Mouse (Mus musculus): ENCODE results near the gene Cgas.

The Cgas gene

DNA sequence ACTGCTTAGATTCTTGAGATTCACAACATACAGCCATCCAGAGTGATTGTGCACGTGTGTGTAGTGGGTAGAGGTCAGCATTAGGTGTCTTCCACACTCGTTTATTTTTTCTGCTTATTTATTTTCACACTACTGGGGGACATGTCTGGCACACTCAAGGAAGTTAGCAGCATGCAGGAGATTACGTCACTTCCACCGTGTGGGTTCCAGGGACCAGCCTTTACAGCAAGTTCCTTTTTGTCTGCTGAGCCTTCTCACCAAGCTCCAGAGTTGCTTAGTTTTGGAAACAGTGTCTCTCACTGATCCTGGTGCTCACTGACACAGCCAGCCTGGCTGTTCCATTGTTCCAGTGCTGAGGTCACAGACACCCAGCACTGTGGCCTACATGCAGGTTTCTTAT lies 8.3 kb upstream of the Cgas start:
- DNase-seq = no peak

- no peak for DNase-seq
These were observed 7.4 kb upstream of the Cgas start for GRCm38 (mm10) chr9:78450404-78450803.

DNA sequence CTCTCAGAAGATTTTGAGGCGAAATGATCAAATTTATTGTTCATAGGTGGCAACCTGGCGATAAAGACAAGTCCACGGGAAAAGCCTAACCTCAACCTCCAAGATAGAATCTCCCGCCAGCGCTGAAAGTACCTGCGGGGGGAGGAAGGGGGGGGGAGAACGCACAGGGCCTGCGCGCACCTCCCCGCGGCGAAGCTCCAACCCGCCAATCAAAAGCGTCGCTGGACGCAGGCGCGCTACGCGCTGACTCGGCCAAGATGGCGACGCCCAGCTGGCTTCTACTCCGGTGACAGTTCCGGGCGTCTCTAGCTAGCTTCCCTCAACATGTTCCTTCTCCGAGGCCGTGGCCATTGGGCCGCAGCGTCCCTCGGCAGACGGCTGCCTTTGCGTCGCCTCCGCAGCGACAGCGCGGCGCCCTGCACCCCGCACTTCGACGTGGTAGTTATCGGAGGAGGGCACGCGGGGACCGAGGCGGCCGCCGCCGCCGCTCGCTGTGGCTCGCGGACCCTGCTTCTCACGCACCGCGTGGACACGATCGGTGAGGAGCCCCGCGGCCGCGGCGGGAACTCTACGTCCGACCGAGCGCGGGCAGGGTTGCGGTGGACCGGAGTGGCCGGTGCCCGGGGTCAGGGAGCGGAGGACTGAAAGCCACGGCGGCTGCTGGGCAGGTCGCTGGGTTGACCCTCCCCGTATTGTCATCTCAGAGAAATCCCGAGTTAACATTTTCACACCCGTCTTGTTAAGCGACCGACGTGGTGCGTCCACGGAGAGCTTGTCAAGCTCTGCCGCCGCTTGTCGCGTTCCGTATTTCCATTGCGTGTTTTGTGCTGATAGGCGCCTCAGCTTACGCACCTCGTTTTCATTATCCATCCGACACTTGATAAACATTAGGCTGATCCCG lies 5.2 kb upstream of the Cgas start, which contains the start of the genes Mto1 and Gm17324:
TSS of gene Mto1 (plus strand) at position 236 of the 901 bp plus-strand sequence.
TSS of gene Gm17324 (minus strand) at position 814 of the 901 bp plus-strand sequence.
- peak; percentile 93 for DNase-seq

DNA sequence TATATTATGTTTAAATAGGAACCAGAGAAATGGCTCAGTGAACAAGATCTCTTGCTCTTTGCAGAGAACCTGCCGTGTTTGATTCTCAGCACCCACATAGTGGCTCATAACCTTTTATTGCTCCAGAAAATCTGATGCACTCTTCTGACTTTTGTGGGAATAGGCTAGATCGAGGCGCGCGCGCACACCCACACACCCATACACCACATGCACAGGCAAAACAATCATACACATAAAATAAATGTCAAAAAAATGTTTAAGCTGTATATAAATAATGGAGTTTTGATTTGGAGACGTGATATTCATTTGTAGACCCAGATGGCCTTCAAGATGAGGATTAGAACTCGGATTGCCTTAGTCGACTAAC lies 4.6 kb upstream of the Cgas start:
- no peak for DNase-seq

GRCm38 (mm10) chr9:78442237-78442578 lies 829 bp downstream of the Cgas start:
- DNase-seq = no peak

- DNase-seq = no peak
These were observed 3.6 kb downstream of the Cgas start for GRCm38 (mm10) chr9:78439426-78439825.

- no peak for DNase-seq
These were observed 10.6 kb downstream of the Cgas start for GRCm38 (mm10) chr9:78432471-78432870.

GRCm38 (mm10) chr9:78430486-78430885 lies 12.6 kb downstream of the Cgas start:
- DNase-seq = no peak

DNA sequence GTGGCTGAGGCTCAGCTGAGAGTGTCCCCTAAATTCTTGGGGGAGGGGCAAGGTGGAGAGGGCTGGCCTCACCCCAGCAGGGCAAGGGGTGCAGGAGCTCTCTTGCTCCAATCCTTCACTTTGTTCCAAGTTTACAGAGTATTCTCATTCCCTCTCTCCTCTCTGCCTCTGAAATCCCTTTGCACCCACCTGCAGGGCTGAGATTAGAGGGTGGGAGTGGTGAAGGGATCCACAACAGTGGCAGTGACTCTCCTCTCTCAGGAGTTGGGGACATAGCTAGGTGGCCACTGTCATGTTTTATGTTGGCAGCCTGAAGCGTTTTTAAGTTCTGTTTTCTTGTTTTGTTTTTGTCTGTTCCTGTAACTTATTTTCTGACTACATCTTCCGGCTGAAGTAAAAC lies 13.5 kb downstream of the Cgas start:
- no peak for DNase-seq

DNA sequence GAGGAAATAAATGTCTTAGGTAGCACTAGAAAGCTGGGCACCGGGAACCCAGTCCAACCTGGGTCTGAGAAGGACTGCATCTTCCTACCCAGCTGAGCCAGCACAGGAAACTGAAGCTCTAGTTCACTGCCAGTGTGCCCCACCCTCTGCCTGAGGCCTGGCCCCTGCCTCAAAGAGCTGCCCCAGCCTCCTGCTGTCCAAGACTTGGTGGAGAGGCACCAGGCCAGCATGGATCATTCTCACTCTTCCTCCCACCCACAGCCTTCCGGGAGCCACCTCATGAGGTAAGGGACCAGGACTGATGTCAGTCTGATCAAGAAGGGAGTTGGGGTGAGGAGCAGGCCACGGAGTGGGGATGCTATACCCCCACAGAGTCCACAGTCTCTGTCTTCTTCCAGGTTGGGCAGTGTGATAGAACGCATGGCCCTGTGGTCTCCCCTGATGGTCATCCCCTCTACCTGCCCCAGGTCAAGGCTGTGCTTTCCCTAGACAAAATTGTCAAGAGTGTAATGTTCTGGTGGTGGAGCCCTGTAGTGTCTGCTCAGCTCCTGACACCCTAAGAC lies 14.1 kb downstream of the Cgas start:
- DNase-seq = no peak

DNA sequence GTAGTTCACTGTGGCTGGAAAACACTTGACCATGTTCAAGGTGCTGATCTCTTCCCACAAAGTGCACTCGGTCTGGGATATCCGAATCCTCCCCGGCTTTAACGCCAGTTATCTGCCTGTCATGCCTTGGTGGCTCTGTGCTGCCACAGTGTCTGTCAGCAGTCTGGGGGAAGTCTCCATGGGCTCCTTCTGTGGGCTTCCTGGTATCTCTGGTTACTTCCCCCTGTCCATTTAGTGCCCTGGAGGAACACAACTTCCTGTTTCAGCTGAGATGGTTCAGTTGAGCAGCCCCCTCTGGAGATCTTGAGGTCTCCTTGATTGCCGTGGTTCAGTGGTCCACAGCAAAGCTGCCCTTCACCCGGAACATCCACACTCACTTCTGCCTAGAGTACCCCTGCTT lies 14.9 kb downstream of the Cgas start:
- no peak for DNase-seq

DNA sequence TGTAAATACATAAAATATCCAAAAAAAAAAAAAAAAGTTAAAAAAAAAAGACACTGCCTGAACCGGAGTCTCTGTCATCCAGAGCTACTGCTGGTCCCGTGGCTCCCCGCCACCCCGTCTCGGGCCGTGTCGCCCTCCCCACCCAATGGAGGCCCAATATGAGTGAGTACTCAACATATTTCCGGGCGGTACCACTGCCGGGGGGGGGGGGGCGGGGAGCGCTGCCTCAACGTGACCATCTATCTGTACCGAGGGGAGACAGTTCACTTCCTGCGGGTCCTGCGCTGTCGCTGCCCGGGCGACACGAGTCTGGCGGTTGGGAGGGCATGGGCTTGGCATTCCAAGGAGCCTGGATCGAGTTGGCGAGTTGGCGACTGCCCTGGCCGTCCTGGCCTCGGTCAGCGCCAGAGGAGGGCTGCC lies 15.7 kb downstream of the Cgas start:
- DNase-seq = no peak

- DNase-seq = no peak
These were observed 41.4 kb downstream of the Cgas start for GRCm38 (mm10) chr9:78401596-78401995.

DNA sequence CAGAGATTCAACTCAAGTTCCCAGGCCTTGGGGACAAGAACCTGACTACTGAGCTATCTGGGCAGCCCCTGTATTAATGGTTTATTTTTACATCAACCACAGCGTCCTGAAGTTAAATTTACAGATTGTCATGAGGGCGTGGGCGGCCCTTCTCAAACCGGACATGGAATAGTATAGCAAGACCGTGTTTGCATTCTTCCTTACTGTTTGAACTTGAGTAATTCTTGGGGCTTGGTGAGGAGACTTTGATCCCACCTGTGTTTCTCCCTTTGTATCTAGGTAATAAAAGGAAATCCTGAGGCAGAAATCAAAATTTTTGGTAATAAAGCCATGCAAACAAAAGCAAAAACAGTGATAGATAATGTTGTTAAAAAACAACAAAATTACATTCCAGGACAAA lies 42.5 kb downstream of the Cgas start:
- DNase-seq = no peak

DNA sequence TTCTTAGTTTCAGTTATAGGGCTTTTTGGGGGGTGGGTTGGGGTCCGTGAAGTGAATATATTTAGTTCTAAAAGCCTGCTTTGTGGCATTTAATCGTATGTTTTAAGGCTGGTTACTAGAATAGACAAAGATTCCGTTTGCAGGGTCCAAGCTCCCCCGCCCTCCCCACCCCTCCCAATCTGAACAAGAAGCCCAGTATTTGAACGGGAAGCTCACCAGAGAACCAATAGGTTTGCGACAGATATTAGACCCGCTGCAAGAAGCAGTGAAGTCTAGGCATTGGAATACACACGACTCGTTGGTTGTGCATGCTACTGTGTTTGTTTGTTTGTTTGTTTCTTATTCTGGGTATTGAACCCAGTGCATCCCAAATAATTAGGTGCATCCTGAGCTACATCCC lies 46.5 kb downstream of the Cgas start:
- no peak for DNase-seq

- DNase-seq = peak; percentile 49
These were observed 47.2 kb downstream of the Cgas start, which contains the start of gene Ddx43 for GRCm38 (mm10) chr9:78395630-78396351. TSS of gene Ddx43 (plus strand) at chr9:78395777.

- DNase-seq = no peak
These were observed 47.8 kb downstream of the Cgas start for GRCm38 (mm10) chr9:78395244-78395629.

DNA sequence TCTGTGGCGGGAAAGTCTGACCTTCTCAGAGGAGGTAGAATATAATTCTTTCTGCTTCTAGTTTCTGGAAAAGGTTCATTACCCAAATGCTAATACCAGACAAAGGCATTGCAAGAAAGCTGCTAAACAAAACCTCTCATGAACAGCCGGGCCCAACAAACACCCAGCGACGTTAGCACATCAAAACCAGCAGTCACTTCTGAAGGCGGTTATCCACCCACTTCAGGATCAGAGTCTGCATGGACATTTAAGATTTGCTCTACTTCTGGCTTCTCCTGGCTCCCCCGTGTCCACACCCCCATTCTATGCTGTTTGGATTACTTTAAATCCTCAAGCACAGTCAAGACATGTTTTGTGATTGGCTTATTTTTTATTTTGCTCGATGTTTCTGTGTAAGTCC lies 48.4 kb downstream of the Cgas start:
- no peak for DNase-seq

GRCm38 (mm10) chr9:78393741-78394140 lies 49.3 kb downstream of the Cgas start:
- no peak for DNase-seq

GRCm38 (mm10) chr9:78389981-78390380 lies 53.1 kb downstream of the Cgas start:
- no peak for DNase-seq

DNA sequence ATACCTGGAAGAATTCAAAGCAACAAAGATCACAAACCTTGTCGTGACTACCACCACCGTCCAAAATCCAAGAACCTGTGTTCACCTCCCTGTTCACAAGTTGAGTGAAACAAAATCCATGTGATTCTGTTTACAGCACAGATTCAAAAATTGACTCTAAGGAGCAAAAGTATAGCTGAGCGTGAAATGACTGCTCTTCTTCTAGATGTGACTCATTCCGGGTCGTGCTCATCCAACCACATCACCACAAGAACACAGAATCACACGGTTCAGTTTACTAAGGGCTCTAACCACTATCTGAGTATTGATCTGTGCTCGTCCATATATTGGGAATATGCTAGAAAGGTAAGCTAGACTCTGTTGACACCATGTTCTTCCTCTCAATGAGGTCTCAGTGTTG lies 56.1 kb downstream of the Cgas start:
- no peak for DNase-seq

DNA sequence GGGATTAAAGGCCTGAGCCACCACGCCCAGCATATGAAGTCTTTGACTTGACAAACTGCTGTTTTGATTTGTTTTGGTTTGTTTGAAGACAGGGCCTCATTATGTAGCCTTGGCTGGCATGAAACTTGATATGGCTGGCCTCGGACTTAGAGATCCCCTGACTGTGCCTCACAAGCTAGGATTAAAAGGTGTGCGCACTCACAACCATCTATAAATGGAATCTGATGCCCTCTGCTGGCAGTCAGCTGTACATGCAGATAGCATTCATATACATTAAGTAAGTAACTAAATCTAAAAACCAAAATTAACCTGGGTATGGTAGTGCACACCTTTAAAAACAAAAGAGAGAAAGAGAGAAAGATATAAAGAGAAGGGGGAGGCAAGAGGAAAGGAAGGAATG lies 57.1 kb downstream of the Cgas start:
- peak; percentile 7 for DNase-seq

Measured in kidney, postnatal 14 days (tissue).